Mouse (Mus musculus): Measurements from ENCODE around the gene Arhgap10. TPM values are rescaled to one million over a fixed set of nuclear protein-coding genes. Genes with fewer than 3 reads are reported as not detected.
A peak's percentile ranks its signal among the peaks of the same experiment; 100 is the strongest.

Gene Arhgap10
- polyA plus RNA-seq, 1 experiment, result 17.6 TPM

DNA sequence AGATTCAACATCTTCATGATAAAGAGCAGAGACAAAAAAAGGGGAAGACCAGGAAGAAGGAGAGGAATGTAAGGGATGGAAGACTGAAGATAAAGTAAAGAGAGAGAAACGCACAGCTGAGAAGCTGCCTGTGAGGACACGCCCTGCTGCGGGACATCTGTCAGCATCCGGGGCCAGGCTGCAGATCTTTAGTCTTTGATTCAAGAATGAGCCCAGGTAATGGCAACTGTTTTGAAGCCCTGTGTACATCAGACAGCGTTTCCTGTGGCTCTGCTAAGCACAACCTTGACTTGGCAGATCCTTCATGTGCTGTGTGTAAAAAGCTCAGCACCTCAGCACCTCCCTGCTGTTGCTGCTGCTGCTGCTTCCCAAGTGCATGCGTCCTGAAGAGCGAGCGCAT is 134.1 kb downstream of the Arhgap10 start:
- Histone ChIP-seq H3K79me2 (ENCODE audit: control insufficient read depth, insufficient read depth) (no peaks in the 10 kb centered on the region), H3K4me3 (ENCODE audit: insufficient read depth, poor library complexity, severe bottlenecking) (no peak overlapping the region), H3ac (ENCODE audit: control insufficient read depth, insufficient read length, low read depth) (no peak overlapping the region), H3K36me3 (ENCODE audit: control insufficient read depth, insufficient read depth) (peaks cover 76% of the 10 kb centered on the region), H3K79me3 (ENCODE audit: low read depth) (no peaks in the 10 kb centered on the region), H3K27me3 (ENCODE audit: control insufficient read depth, insufficient read depth, insufficient read length) (no peaks in the 10 kb centered on the region)
- TF ChIP-seq FOSL1 (IDR thresholded peaks at IDR 0.05; ENCODE audit: insufficient read depth, low read length, poor library complexity, severe bottlenecking) (no peak), MAX (IDR thresholded peaks at IDR 0.05) (no peak), CTCF (IDR thresholded peaks at IDR 0.05; ENCODE audit: control insufficient read depth, insufficient read depth, insufficient read length) (no peak), MYOD1 (IDR thresholded peaks at IDR 0.05; ENCODE audit: control insufficient read depth, insufficient read length, low read depth) (no peak), MYOG (IDR thresholded peaks at IDR 0.05; ENCODE audit: control insufficient read depth, extremely low read depth, insufficient read length) (no peak), USF1 (IDR thresholded peaks at IDR 0.05; ENCODE audit: low read depth) (no peak), CEBPB (IDR thresholded peaks at IDR 0.05; ENCODE audit: low read depth) (no peak)

DNA sequence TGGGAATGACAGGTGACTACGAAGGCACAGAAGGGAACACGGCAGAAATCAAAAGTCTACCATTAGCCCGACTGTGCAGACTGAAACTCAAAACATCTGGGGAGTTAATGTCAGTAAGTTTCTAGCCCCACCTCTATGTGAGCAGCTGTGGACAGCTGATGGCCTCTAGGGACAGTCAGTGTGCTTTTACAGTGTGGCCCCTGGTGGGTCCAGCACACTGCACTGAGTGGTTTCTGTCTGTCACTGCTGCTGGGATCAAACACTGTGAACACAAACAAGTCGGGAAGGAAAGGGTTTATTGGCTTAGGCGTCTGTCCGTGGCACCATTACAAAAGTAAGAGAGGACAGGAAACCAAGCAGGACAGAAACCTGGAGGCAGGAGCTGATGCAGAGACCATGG is 136.9 kb downstream of the Arhgap10 start:
- Histone ChIP-seq H3K27me3 (ENCODE audit: control insufficient read depth, insufficient read depth, insufficient read length) (no peaks in the 10 kb centered on the region), H3ac (ENCODE audit: control insufficient read depth, insufficient read length, low read depth) (no peak overlapping the region), H3K79me3 (ENCODE audit: low read depth) (no peaks in the 10 kb centered on the region), H3K79me2 (ENCODE audit: control insufficient read depth, insufficient read depth) (no peaks in the 10 kb centered on the region), H3K36me3 (ENCODE audit: control insufficient read depth, insufficient read depth) (peaks cover 68% of the 10 kb centered on the region), H3K4me3 (ENCODE audit: insufficient read depth, poor library complexity, severe bottlenecking) (no peak overlapping the region)
- TF ChIP-seq CTCF (IDR thresholded peaks at IDR 0.05; ENCODE audit: control insufficient read depth, insufficient read depth, insufficient read length) (no peak), MAX (IDR thresholded peaks at IDR 0.05) (no peak), MYOD1 (IDR thresholded peaks at IDR 0.05; ENCODE audit: control insufficient read depth, insufficient read length, low read depth) (no peak), MYOG (IDR thresholded peaks at IDR 0.05; ENCODE audit: control insufficient read depth, extremely low read depth, insufficient read length) (no peak), FOSL1 (IDR thresholded peaks at IDR 0.05; ENCODE audit: insufficient read depth, low read length, poor library complexity, severe bottlenecking) (no peak), USF1 (IDR thresholded peaks at IDR 0.05; ENCODE audit: low read depth) (no peak), CEBPB (IDR thresholded peaks at IDR 0.05; ENCODE audit: low read depth) (no peak)

DNA sequence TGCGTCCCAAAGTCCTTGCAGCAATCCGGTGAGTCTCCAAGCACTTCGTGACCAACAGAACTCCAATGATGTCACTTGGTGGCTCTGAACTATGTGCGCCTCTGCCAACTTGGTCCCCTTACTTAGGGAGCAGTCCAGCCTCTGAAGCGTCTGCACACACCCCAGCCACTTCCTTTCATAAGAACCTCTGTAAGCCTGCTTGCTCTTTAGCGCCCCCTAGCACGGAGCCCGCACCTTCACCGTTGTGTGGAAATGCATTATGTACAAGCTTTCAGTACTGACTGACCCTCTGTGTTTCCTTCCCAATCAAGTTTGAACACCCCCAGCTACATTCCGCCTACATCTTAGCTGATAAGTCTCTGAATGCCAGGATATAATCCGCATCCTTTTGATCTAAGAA is 138.5 kb downstream of the Arhgap10 start:
- no peaks in the 10 kb centered on the region for H3K79me2 ChIP-seq (ENCODE audit: control insufficient read depth, insufficient read depth)
- H3ac ChIP-seq (ENCODE audit: control insufficient read depth, insufficient read length, low read depth), result no peak overlapping the region
- H3K27me3 ChIP-seq (ENCODE audit: control insufficient read depth, insufficient read depth, insufficient read length), result no peaks in the 10 kb centered on the region
- H3K79me3 ChIP-seq (ENCODE audit: low read depth), result no peaks in the 10 kb centered on the region
- no peak overlapping the region for H3K4me3 ChIP-seq (ENCODE audit: insufficient read depth, poor library complexity, severe bottlenecking)
- TF ChIP-seq MYOG (IDR thresholded peaks at IDR 0.05; ENCODE audit: control insufficient read depth, extremely low read depth, insufficient read length) (no peak), FOSL1 (IDR thresholded peaks at IDR 0.05; ENCODE audit: insufficient read depth, low read length, poor library complexity, severe bottlenecking) (no peak), MYOD1 (IDR thresholded peaks at IDR 0.05; ENCODE audit: control insufficient read depth, insufficient read length, low read depth) (no peak), CEBPB (IDR thresholded peaks at IDR 0.05; ENCODE audit: low read depth) (no peak), MAX (IDR thresholded peaks at IDR 0.05) (no peak), CTCF (IDR thresholded peaks at IDR 0.05; ENCODE audit: control insufficient read depth, insufficient read depth, insufficient read length) (no peak), USF1 (IDR thresholded peaks at IDR 0.05; ENCODE audit: low read depth) (no peak)
- H3K36me3 ChIP-seq (ENCODE audit: control insufficient read depth, insufficient read depth), result peaks cover 62% of the 10 kb centered on the region

DNA sequence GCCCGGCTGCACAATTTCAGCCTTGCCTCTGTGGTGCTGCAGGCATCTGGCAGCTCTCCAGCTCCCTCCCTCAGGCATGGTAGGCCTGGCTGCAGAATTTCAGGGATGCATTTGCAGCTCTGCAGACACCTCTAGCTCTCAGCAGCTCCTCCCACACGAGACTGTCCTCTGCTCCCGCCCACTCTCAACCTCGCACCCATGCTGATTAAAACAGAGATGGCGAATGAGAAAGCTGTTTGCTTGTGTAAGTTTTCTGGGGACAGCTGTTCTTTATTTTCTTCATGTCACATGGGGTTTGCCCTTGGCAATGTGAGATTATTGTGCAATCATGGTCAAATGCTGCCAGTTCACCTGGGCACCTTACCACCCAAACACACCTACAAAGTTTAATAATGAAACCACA is 141.3 kb downstream of the Arhgap10 start:
- no peaks in the 10 kb centered on the region for H3K27me3 ChIP-seq (ENCODE audit: control insufficient read depth, insufficient read depth, insufficient read length)
- H3K36me3 ChIP-seq (ENCODE audit: control insufficient read depth, insufficient read depth), result peaks cover 42% of the 10 kb centered on the region
- no peaks in the 10 kb centered on the region for H3K79me3 ChIP-seq (ENCODE audit: low read depth)
- H3K4me3 ChIP-seq (ENCODE audit: insufficient read depth, poor library complexity, severe bottlenecking), result no peak overlapping the region
- H3K79me2 ChIP-seq (ENCODE audit: control insufficient read depth, insufficient read depth), result no peaks in the 10 kb centered on the region
- H3ac ChIP-seq (ENCODE audit: control insufficient read depth, insufficient read length, low read depth), result no peak overlapping the region
- TF ChIP-seq CEBPB (IDR thresholded peaks at IDR 0.05; ENCODE audit: low read depth) (peak; percentile 62), MYOG (IDR thresholded peaks at IDR 0.05; ENCODE audit: control insufficient read depth, extremely low read depth, insufficient read length) (no peak)

DNA sequence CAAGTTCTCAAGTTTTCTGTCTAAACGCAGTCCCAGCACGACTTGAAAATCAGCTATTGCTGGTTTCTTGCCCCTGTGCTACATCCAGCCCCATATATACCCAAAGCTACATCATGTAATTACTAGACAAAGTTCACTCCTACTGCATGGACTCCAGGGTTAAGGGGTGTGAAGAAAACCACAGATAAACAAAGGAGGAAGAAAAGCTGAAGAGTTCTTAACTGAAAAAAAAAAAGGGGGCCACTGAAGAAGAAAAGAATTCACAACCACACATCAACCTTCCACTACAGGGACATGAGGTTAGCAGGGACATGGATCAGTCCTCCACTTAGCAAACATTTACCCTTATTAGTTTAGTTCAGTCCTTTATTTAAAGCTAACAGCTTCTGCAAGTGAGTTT is 141.8 kb downstream of the Arhgap10 start:
- Histone ChIP-seq H3K4me3 (ENCODE audit: insufficient read depth, poor library complexity, severe bottlenecking) (no peak overlapping the region), H3K36me3 (ENCODE audit: control insufficient read depth, insufficient read depth) (peaks cover 38% of the 10 kb centered on the region), H3K27me3 (ENCODE audit: control insufficient read depth, insufficient read depth, insufficient read length) (no peaks in the 10 kb centered on the region), H3K79me2 (ENCODE audit: control insufficient read depth, insufficient read depth) (no peaks in the 10 kb centered on the region), H3ac (ENCODE audit: control insufficient read depth, insufficient read length, low read depth) (no peak overlapping the region), H3K79me3 (ENCODE audit: low read depth) (no peaks in the 10 kb centered on the region)
- TF ChIP-seq MAX (IDR thresholded peaks at IDR 0.05) (no peak), FOSL1 (IDR thresholded peaks at IDR 0.05; ENCODE audit: insufficient read depth, low read length, poor library complexity, severe bottlenecking) (no peak), MYOD1 (IDR thresholded peaks at IDR 0.05; ENCODE audit: control insufficient read depth, insufficient read length, low read depth) (no peak), MYOG (IDR thresholded peaks at IDR 0.05; ENCODE audit: control insufficient read depth, extremely low read depth, insufficient read length) (no peak), CEBPB (IDR thresholded peaks at IDR 0.05; ENCODE audit: low read depth) (no peak), CTCF (IDR thresholded peaks at IDR 0.05; ENCODE audit: control insufficient read depth, insufficient read depth, insufficient read length) (no peak), USF1 (IDR thresholded peaks at IDR 0.05; ENCODE audit: low read depth) (no peak)

DNA sequence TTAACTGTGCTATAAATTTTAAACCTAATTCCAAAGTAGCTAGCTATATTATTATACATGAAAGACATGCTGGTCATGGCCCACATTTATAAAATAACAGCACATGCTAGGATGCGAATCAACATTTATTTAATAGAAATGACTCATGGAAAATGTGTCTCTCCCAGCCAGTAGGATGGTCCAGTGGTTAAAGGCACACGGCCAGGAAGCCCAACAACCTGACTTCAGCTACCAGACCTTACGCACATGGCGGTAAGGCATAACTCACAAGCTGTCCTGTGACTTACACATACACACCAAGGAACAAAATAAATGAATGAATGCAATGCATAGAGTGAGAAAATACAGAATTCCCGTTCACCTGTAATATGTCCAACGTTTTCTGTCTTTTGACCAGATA is 146.7 kb downstream of the Arhgap10 start:
- Histone ChIP-seq H3K4me3 (ENCODE audit: insufficient read depth, poor library complexity, severe bottlenecking) (no peak overlapping the region), H3K27me3 (ENCODE audit: control insufficient read depth, insufficient read depth, insufficient read length) (no peaks in the 10 kb centered on the region), H3ac (ENCODE audit: control insufficient read depth, insufficient read length, low read depth) (no peak overlapping the region), H3K79me2 (ENCODE audit: control insufficient read depth, insufficient read depth) (no peaks in the 10 kb centered on the region), H3K79me3 (ENCODE audit: low read depth) (no peaks in the 10 kb centered on the region), H3K36me3 (ENCODE audit: control insufficient read depth, insufficient read depth) (peaks cover 18% of the 10 kb centered on the region)
- no peak for TF ChIP-seq CEBPB (IDR thresholded peaks at IDR 0.05; ENCODE audit: low read depth)
- no peak for TF ChIP-seq FOSL1 (IDR thresholded peaks at IDR 0.05; ENCODE audit: insufficient read depth, low read length, poor library complexity, severe bottlenecking)
- TF ChIP-seq MYOG (IDR thresholded peaks at IDR 0.05; ENCODE audit: control insufficient read depth, extremely low read depth, insufficient read length), result no peak
- no peak for TF ChIP-seq MAX (IDR thresholded peaks at IDR 0.05)
- no peak for TF ChIP-seq MYOD1 (IDR thresholded peaks at IDR 0.05; ENCODE audit: control insufficient read depth, insufficient read length, low read depth)
- TF ChIP-seq USF1 (IDR thresholded peaks at IDR 0.05; ENCODE audit: low read depth), result no peak
- no peak for TF ChIP-seq CTCF (IDR thresholded peaks at IDR 0.05; ENCODE audit: control insufficient read depth, insufficient read depth, insufficient read length)
